ENCODE assay signal across 13 mouse cellular contexts in genomic region chr8:87173720-87174119, GRCm38 (mm10).
"Had no signal": no experiment of that assay in that cellular context is flagged by ENCODE, and none has a peak within 500 bp of the region (broad histone marks: within the 10 kb centered on the region; RNA-seq: fewer than 3 reads in every experiment).

No protein-coding gene starts in this region.

- H3K27me3 ChIP-seq: liver, embryonic 15.5 days; lung, embryonic 15.5 days; megakaryocyte, embryonic 14.5 days; midbrain, embryonic 12.5 days had no signal

- H3K4me1 ChIP-seq: liver, embryonic 15.5 days; lung, embryonic 15.5 days; megakaryocyte, embryonic 14.5 days; midbrain, embryonic 12.5 days had no signal

- DNase-seq: kidney, postnatal 10 days; kidney, postnatal 4 days; left cerebral cortex, postnatal 4 days; lung, postnatal 14 days; right cerebral cortex, adult 18-20 months; thymus, postnatal 4 days had no signal

- H3K4me3 ChIP-seq: layer of hippocampus, adult 2 months; liver, embryonic 15.5 days; lung, embryonic 15.5 days; megakaryocyte, embryonic 14.5 days; midbrain, embryonic 12.5 days had no signal

- H3K27ac ChIP-seq: layer of hippocampus, adult 2 months; liver, embryonic 15.5 days; lung, embryonic 15.5 days; macrophage; midbrain, embryonic 12.5 days; stomach, postnatal 0 days had no signal

- H3K9me3 ChIP-seq: liver, embryonic 15.5 days; lung, embryonic 15.5 days; megakaryocyte, embryonic 14.5 days; midbrain, embryonic 12.5 days had no signal

- H3K36me3 ChIP-seq: liver, embryonic 15.5 days; lung, embryonic 15.5 days; midbrain, embryonic 12.5 days had no signal
